Mouse (Mus musculus): ENCODE data around the gene Nphp3.

DNA sequence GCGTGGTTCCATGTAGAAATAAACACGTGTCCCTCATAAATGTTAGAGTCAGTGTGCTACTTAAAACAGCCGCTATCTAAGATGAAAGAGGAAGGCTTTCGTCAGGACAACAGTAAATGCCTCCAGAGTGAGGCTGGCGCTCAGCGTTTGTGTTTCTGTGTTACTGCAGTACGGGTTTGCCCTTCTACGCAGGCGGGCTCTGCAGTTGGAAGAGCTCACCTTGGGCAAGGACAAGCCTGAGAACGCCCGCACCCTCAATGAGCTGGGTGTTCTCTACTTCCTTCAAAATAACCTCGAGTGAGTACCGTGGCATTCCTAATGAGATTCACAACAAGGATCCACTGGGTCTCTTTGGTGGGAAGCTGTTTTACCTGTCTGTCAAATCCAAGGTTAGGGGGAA is 35.9 kb downstream of the Nphp3 start:
- TF ChIP-seq TAL1 (IDR thresholded peaks at IDR 0.05; ENCODE audit: low read length) (no peak), GATA1 (IDR thresholded peaks at IDR 0.05; ENCODE audit: low read length) (no peak)

Data from erythroblast, embryonic 14.5 days (primary cell).